Mouse (Mus musculus) ES-E14 (cell line): ENCODE results near the gene Pamr1.

Experiments used
- MAFK ChIP-seq: IDR thresholded peaks from 2 replicates; pipeline ENCODE4 v1.6.1; 2014; ENCODE audit warnings: mild to moderate bottlenecking, low read depth, low read length, inconsistent platforms; ENCODE audit not compliant: insufficient read depth
- ZC3H11A ChIP-seq: IDR thresholded peaks from 2 replicates; pipeline ENCODE4 v1.6.1; 2012; ENCODE audit warnings: low read depth, mild to moderate bottlenecking, inconsistent platforms, low read length, borderline replicate concordance
- ZNF384 ChIP-seq: IDR thresholded peaks from 2 replicates; pipeline ENCODE4 v1.6.1; 2012; ENCODE audit warnings: low read depth, low read length, inconsistent platforms

- no peak for TF ChIP-seq MAFK
- TF ChIP-seq ZNF384: no peak
- TF ChIP-seq ZC3H11A: no peak
Observed at GRCm38 (mm10) chr2:102676716-102677312, 127.0 kb downstream of the Pamr1 start.
